Mouse (Mus musculus): ENCODE results near the gene Agl.

DNA sequence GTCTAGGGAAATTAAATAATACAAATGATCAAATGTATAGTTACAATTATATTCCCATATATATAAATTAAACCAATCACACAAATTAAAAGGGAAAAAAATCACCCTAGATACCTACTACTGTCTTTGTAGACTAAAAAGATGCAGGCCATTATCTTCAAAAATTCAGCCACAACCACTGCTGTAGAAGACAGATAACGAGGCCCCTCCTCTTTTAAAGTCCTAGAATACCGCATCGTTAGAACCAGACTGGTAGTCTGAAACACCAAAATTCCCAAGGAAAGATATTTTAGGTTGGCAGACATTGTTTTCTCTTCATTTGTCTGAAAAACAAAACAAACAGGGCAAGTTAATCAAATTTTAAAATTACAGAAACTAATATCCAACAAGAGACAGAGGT lies 113.7 kb downstream of the Agl start:
- TF ChIP-seq CTCF (IDR thresholded peaks at IDR 0.05; ENCODE audit: borderline replicate concordance, insufficient read depth, low read depth, low read length) (no peak), POLR2A (IDR thresholded peaks at IDR 0.05; ENCODE audit: borderline replicate concordance, insufficient read depth, low read length) (no peak)

Measured in cerebellum, adult 2 months (tissue).